In the genomic region with DNA sequence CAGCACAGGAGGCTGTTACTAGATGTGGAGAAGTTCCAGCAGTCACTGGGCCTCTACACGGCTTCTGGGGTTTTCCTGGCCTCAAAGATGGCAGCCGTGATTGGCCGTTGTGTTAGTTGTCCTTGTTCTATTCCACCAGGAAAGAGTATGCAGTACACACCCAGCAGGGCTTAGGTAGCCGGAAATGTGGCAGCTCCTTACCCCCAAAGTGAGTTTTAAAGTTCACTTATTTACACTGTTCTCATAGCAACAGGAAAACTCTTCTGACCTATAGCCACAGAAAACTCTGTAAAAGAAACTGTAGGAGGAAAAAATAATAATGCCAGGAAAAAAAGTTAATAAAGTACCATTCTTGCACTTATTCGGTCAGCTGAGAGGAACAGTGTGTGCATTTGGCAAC, we compare ENCODE assay signal across 30 mouse cellular contexts. TPM values are rescaled to one million over a fixed set of nuclear protein-coding genes. Genes with fewer than 3 reads are reported as not detected.
DNase-seq lines count a peak whose midpoint lies in the region; ATAC-seq and TF ChIP-seq lines count a peak whose summit lies in the region.
"Had no signal": no experiment of that assay in that cellular context is flagged by ENCODE, and none has a peak within 500 bp of the region (broad histone marks: within the 10 kb centered on the region; RNA-seq: fewer than 3 reads in every experiment).

No protein-coding gene starts in this region.

- H3K4me1 ChIP-seq in embryonic facial prominence, embryonic 15.5 days, result peaks cover 18% of the 10 kb centered on the region
- H3K4me1 ChIP-seq in embryonic facial prominence, embryonic 10.5 days, result 0 out of 2 replicates have a peak, but pooled peaks cover 11% of the 10 kb centered on the region
- H3K4me1 ChIP-seq in limb, embryonic 14.5 days (ENCODE audit: control insufficient read depth, insufficient read depth, low read length), result peaks cover 10% of the 10 kb centered on the region
- H3K4me1 ChIP-seq in limb, embryonic 10.5 days, result peaks cover 14% of the 10 kb centered on the region
- peaks cover 18% of the 10 kb centered on the region; the same call in 1 of the 2 replicates for H3K4me1 ChIP-seq in lung, postnatal 0 days (ENCODE audit: insufficient read depth, low read depth, low read length)
- H3K4me1 ChIP-seq: embryonic facial prominence, embryonic 12.5 days; forebrain, embryonic 10.5 days; forebrain, embryonic 12.5 days had no signal

- no peak overlapping the region for H3K4me3 ChIP-seq in embryonic facial prominence, embryonic 15.5 days (replicated peaks)
- H3K4me3 ChIP-seq in embryonic facial prominence, embryonic 10.5 days, result no peak overlapping the region
- H3K4me3 ChIP-seq in limb, embryonic 14.5 days (replicated peaks; ENCODE audit: low read length), result no peak overlapping the region
- no peak overlapping the region for H3K4me3 ChIP-seq in limb, embryonic 10.5 days
- H3K4me3 ChIP-seq in lung, postnatal 0 days (ENCODE audit: low read depth, low read length), result no peak overlapping the region
- H3K4me3 ChIP-seq: embryonic facial prominence, embryonic 12.5 days; erythroblast, embryonic 14.5 days; forebrain, embryonic 10.5 days; forebrain, embryonic 12.5 days had no signal

- no peak for DNase-seq in embryonic facial prominence, embryonic 10.5 days (ENCODE audit: low spot score)
- DNase-seq in limb, embryonic 14.5 days (ENCODE audit: low spot score), result no peak
- DNase-seq in limb, embryonic 10.5 days (ENCODE audit: low spot score), result no peak
- DNase-seq in lung, postnatal 0 days (ENCODE audit: low spot score), result peak; percentile 37
- no peak for DNase-seq in lung, postnatal 10 days
- peak; percentile 47 for DNase-seq in adipocyte (ENCODE audit: low spot score)
- no peak for DNase-seq in kidney, postnatal 14 days
- DNase-seq: adrenal gland, adult 2 months; adrenal gland, postnatal 10 days; adrenal gland, postnatal 25 days; B cell, adult 2 months; cerebellum, adult 11 months; cerebellum, adult 18-20 months; cerebellum, adult 8-10 months; cerebellum, adult 9-11 months; cerebellum, postnatal 14 days; cerebellum, postnatal 36 days; embryo, embryonic 11 days had no signal

- H3K27ac ChIP-seq in embryonic facial prominence, embryonic 15.5 days (replicated peaks), result 0 out of 2 replicates have a peak overlapping the region, but pooled peaks have one; percentile 28
- H3K27ac ChIP-seq in embryonic facial prominence, embryonic 10.5 days (replicated peaks), result no peak overlapping the region
- H3K27ac ChIP-seq in limb, embryonic 14.5 days (replicated peaks; ENCODE audit: low read depth, low read length), result no peak overlapping the region
- no peak overlapping the region for H3K27ac ChIP-seq in limb, embryonic 10.5 days
- no peak overlapping the region for H3K27ac ChIP-seq in lung, postnatal 0 days (ENCODE audit: low read length)
- H3K27ac ChIP-seq: forebrain, embryonic 10.5 days; forebrain, embryonic 12.5 days had no signal

- no peak for TF ChIP-seq POLR2A in limb, embryonic 14.5 days (IDR thresholded peaks at IDR 0.05; ENCODE audit: borderline replicate concordance, extremely low read depth, insufficient read depth, insufficient read length)

- H3K36me3 ChIP-seq in embryonic facial prominence, embryonic 15.5 days, result no peaks in the 10 kb centered on the region
- no peaks in the 10 kb centered on the region for H3K36me3 ChIP-seq in embryonic facial prominence, embryonic 10.5 days (replicated peaks)
- H3K36me3 ChIP-seq in limb, embryonic 14.5 days (ENCODE audit: control insufficient read depth, insufficient read depth, low read length), result no peaks in the 10 kb centered on the region
- H3K36me3 ChIP-seq in limb, embryonic 10.5 days, result no peaks in the 10 kb centered on the region
- H3K36me3 ChIP-seq in lung, postnatal 0 days (ENCODE audit: insufficient read depth, low read length), result no peaks in the 10 kb centered on the region
- H3K36me3 ChIP-seq: embryonic facial prominence, embryonic 12.5 days; forebrain, embryonic 10.5 days; forebrain, embryonic 12.5 days had no signal

- H3K4me2 ChIP-seq in embryonic facial prominence, embryonic 15.5 days (replicated peaks), result no peak overlapping the region
- no peak overlapping the region for H3K4me2 ChIP-seq in limb, embryonic 14.5 days (replicated peaks; ENCODE audit: low read depth, low read length, severe bottlenecking)
- no peak overlapping the region for H3K4me2 ChIP-seq in lung, postnatal 0 days (replicated peaks; ENCODE audit: low read depth, low read length)
- H3K4me2 ChIP-seq: embryonic facial prominence, embryonic 12.5 days; forebrain, embryonic 12.5 days had no signal

- no peak for TF ChIP-seq EP300 in lung, postnatal 0 days (IDR thresholded peaks at IDR 0.05)

- WGBS in embryonic facial prominence, embryonic 15.5 days, result 76% methylated on average over 5 of the region's 5 CpGs
- 89% methylated on average over 5 of the region's 5 CpGs for WGBS in embryonic facial prominence, embryonic 10.5 days
- WGBS in limb, embryonic 14.5 days, result 71% methylated on average over 5 of the region's 5 CpGs
- 90% methylated on average over 5 of the region's 5 CpGs for WGBS in limb, embryonic 10.5 days
- 60% methylated on average over 5 of the region's 5 CpGs for WGBS in lung, postnatal 0 days

- no peaks in the 10 kb centered on the region for H3K27me3 ChIP-seq in embryonic facial prominence, embryonic 15.5 days
- H3K27me3 ChIP-seq in embryonic facial prominence, embryonic 10.5 days (replicated peaks; ENCODE audit: low read depth, poor library complexity, severe bottlenecking), result no peaks in the 10 kb centered on the region
- H3K27me3 ChIP-seq in limb, embryonic 14.5 days (ENCODE audit: control insufficient read depth, insufficient read depth, low read length), result no peaks in the 10 kb centered on the region
- no peaks in the 10 kb centered on the region for H3K27me3 ChIP-seq in limb, embryonic 10.5 days (ENCODE audit: low read depth, poor library complexity, severe bottlenecking)
- no peaks in the 10 kb centered on the region for H3K27me3 ChIP-seq in lung, postnatal 0 days (replicated peaks; ENCODE audit: insufficient read depth, low read length)
- H3K27me3 ChIP-seq: CH12.LX; embryonic facial prominence, embryonic 12.5 days; forebrain, embryonic 12.5 days; Patski had no signal

- H3K9me3 ChIP-seq in embryonic facial prominence, embryonic 15.5 days (replicated peaks), result no peaks in the 10 kb centered on the region
- no peaks in the 10 kb centered on the region for H3K9me3 ChIP-seq in embryonic facial prominence, embryonic 10.5 days
- H3K9me3 ChIP-seq in limb, embryonic 14.5 days (ENCODE audit: control insufficient read depth, low read length), result no peaks in the 10 kb centered on the region
- no peaks in the 10 kb centered on the region for H3K9me3 ChIP-seq in limb, embryonic 10.5 days (replicated peaks)
- H3K9me3 ChIP-seq in lung, postnatal 0 days (ENCODE audit: low read length), result no peaks in the 10 kb centered on the region
- H3K9me3 ChIP-seq: embryonic facial prominence, embryonic 12.5 days; forebrain, embryonic 10.5 days; forebrain, embryonic 12.5 days; G1E had no signal

- TF ChIP-seq CTCF in lung, postnatal 0 days (IDR thresholded peaks at IDR 0.05), result no peak

- no peak for ATAC-seq in embryonic facial prominence, embryonic 15.5 days (ENCODE audit: insufficient number of reproducible peaks, low FRiP score, low TSS enrichment, low read depth)
- ATAC-seq in limb, embryonic 14.5 days (ENCODE audit: low FRiP score, low read depth), result peak; percentile 52; the same call in 1 of the 2 replicates
- ATAC-seq in lung, postnatal 0 days, result peak; percentile 64
- ATAC-seq: activated CD4-positive, CD25-positive, alpha-beta regulatory T cell, adult 4 months; CD4-positive, CD25-positive, alpha-beta regulatory T cell, adult 4 months; forebrain, embryonic 14.5 days; forebrain, embryonic 16.5 days; Patski had no signal

- H3K9ac ChIP-seq in embryonic facial prominence, embryonic 15.5 days, result no peak overlapping the region
- H3K9ac ChIP-seq in limb, embryonic 14.5 days (ENCODE audit: low read depth, low read length, severe bottlenecking), result no peak overlapping the region
- no peak overlapping the region for H3K9ac ChIP-seq in lung, postnatal 0 days (replicated peaks; ENCODE audit: low read depth)
- H3K9ac ChIP-seq: embryonic facial prominence, embryonic 12.5 days; forebrain, embryonic 12.5 days had no signal

RNA-seq across cellular contexts. Expression of a gene that starts 55.1 kb away (rescaled TPM):
- 27.8 and 32.4 TPM in 2 replicates for polyA plus RNA-seq in embryonic facial prominence, embryonic 15.5 days (2015; fragmentation: Nextera tagmentation; extraction: Ambion mirVana)
- polyA plus RNA-seq in embryonic facial prominence, embryonic 10.5 days (2016; fragmentation: Nextera tagmentation; extraction: Ambion mirVana), result 23.5 and 27.6 TPM in 2 replicates
- polyA plus RNA-seq in limb, embryonic 14.5 days (2012; rRNA removed), result 14.4 and 17.4 TPM in 2 replicates
- polyA plus RNA-seq in limb, embryonic 14.5 days (2014; fragmentation: Nextera tagmentation; extraction: Ambion mirVana), result 33.3 and 37.8 TPM in 2 replicates
- polyA plus RNA-seq in limb, embryonic 10.5 days (2016; fragmentation: Nextera tagmentation; extraction: Ambion mirVana), result 18.9 and 21.7 TPM in 2 replicates
- 24.3 and 24.8 TPM in 2 replicates for polyA plus RNA-seq in lung, postnatal 0 days (2015; fragmentation: Nextera tagmentation; extraction: Ambion mirVana)

RNA-seq across cellular contexts. Expression of a gene that starts 55.1 kb away (rescaled TPM):
- polyA plus RNA-seq in embryonic facial prominence, embryonic 15.5 days (2015; fragmentation: Nextera tagmentation; extraction: Ambion mirVana), result 12.3 and 14.2 TPM in 2 replicates
- polyA plus RNA-seq in embryonic facial prominence, embryonic 10.5 days (2016; fragmentation: Nextera tagmentation; extraction: Ambion mirVana), result 15.5 TPM in 2 replicates
- 9.9 and 10.7 TPM in 2 replicates for polyA plus RNA-seq in limb, embryonic 14.5 days (2012; rRNA removed)
- 12.6 and 12.7 TPM in 2 replicates for polyA plus RNA-seq in limb, embryonic 14.5 days (2014; fragmentation: Nextera tagmentation; extraction: Ambion mirVana)
- polyA plus RNA-seq in limb, embryonic 10.5 days (2016; fragmentation: Nextera tagmentation; extraction: Ambion mirVana), result 11.8 and 12.4 TPM in 2 replicates
- 6.7 and 7.6 TPM in 2 replicates for polyA plus RNA-seq in lung, postnatal 0 days (2015; fragmentation: Nextera tagmentation; extraction: Ambion mirVana)

RNA-seq across cellular contexts. Expression of a gene that starts 55.3 kb away (rescaled TPM):
- 6.4 and 7.2 TPM in 2 replicates for polyA plus RNA-seq in embryonic facial prominence, embryonic 15.5 days (2015; fragmentation: Nextera tagmentation; extraction: Ambion mirVana)
- polyA plus RNA-seq in embryonic facial prominence, embryonic 10.5 days (2016; fragmentation: Nextera tagmentation; extraction: Ambion mirVana), result 7.3 and 8.4 TPM in 2 replicates
- 3.0 and 3.4 TPM in 2 replicates for polyA plus RNA-seq in limb, embryonic 14.5 days (2012; rRNA removed)
- 5.3 and 6.6 TPM in 2 replicates for polyA plus RNA-seq in limb, embryonic 14.5 days (2014; fragmentation: Nextera tagmentation; extraction: Ambion mirVana)
- polyA plus RNA-seq in limb, embryonic 10.5 days (2016; fragmentation: Nextera tagmentation; extraction: Ambion mirVana), result 6.1 and 7.4 TPM in 2 replicates
- 3.1 and 3.2 TPM in 2 replicates for polyA plus RNA-seq in lung, postnatal 0 days (2015; fragmentation: Nextera tagmentation; extraction: Ambion mirVana)

Comparison
In these comparisons a context has a peak if more than half of its experiments do, and no peak if none do; other contexts are left out.
1. DNase-seq: peak in lung, postnatal 0 days (single experiment) and adipocyte (single experiment); none in embryonic facial prominence, embryonic 10.5 days (single experiment), limb, embryonic 14.5 days (single experiment), limb, embryonic 10.5 days (single experiment), lung, postnatal 10 days (single experiment) and kidney, postnatal 14 days (single experiment).